Mouse (Mus musculus): ENCODE results near the gene Shisal1. TPM values are rescaled to one million over a fixed set of nuclear protein-coding genes. Genes with fewer than 3 reads are reported as not detected.

Gene Shisal1
- total and polyA plus RNA-seq, 3 experiments: 0.05 TPM; not detected in 2

- no peaks in the 10 kb centered on the region for H3K4me1 ChIP-seq (ENCODE audit: insufficient read depth, low read depth, low read length)
- DNase-seq (ENCODE audit: low spot score) (no peak), ATAC-seq (ENCODE audit: extremely low read depth, insufficient number of reproducible peaks, low FRiP score, poor library complexity, severe bottlenecking) (no peak)
- TF ChIP-seq POLR2AphosphoS5 (IDR thresholded peaks at IDR 0.05; ENCODE audit: insufficient replicate concordance, low read depth, low read length) (no peak), CTCF (IDR thresholded peaks at IDR 0.05; ENCODE audit: low read depth, low read length) (no peak), GATA1 (IDR thresholded peaks at IDR 0.05; ENCODE audit: borderline replicate concordance, low read length) (no peak), TAL1 (conservative IDR thresholded peaks at IDR 0.05; ENCODE audit: low read depth, low read length) (no peak), GATA2 (IDR thresholded peaks at IDR 0.05; ENCODE audit: borderline replicate concordance, low read depth, low read length) (no peak)
- H3K9me3 ChIP-seq (replicated peaks): peaks cover 94% of the 10 kb centered on the region
- no peaks in the 10 kb centered on the region for H3K27me3 ChIP-seq (ENCODE audit: insufficient read depth, low read length)
- no peaks in the 10 kb centered on the region for H3K36me3 ChIP-seq (replicated peaks)
- no peak overlapping the region for H3K4me3 ChIP-seq (ENCODE audit: low read depth, low read length)
Observed at GRCm38 (mm10) chr15:84440820-84441219, 6.1 kb downstream of the Shisal1 start.

GRCm38 (mm10) chr15:84433586-84434185 lies 13.2 kb downstream of the Shisal1 start:
- Histone ChIP-seq H3K4me3 (ENCODE audit: low read depth, low read length) (no peak overlapping the region), H3K4me1 (ENCODE audit: insufficient read depth, low read depth, low read length) (no peaks in the 10 kb centered on the region), H3K36me3 (replicated peaks) (no peaks in the 10 kb centered on the region), H3K27me3 (ENCODE audit: insufficient read depth, low read length) (no peaks in the 10 kb centered on the region), H3K9me3 (replicated peaks) (peaks cover 93% of the 10 kb centered on the region)
- ATAC-seq (ENCODE audit: extremely low read depth, insufficient number of reproducible peaks, low FRiP score, poor library complexity, severe bottlenecking) (no peak), DNase-seq (ENCODE audit: low spot score) (no peak)
- no peak for TF ChIP-seq TAL1 (conservative IDR thresholded peaks at IDR 0.05; ENCODE audit: low read depth, low read length)

DNA sequence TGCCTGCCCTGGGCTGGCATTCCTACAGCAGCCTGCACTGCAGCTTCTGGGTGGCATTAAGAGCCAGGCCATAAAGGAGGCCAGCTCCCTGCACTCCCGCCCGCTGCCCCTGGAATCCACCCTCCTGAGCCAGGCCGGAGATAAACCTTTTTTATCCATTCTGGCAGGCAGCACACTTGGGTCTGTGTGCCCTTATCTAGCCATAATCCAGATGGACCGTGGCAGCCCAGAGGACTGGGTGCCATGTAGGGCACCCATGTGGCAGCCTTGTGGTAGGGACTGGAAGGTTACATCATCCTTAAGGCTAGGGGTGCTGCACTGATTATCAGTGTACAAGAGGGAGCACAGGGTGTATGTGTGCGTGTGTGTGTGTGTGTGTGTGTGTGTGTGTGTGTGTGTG lies 16.4 kb downstream of the Shisal1 start:
- no peak for DNase-seq (ENCODE audit: low spot score)
- no peaks in the 10 kb centered on the region for H3K27me3 ChIP-seq (ENCODE audit: insufficient read depth, low read length)
- ATAC-seq (ENCODE audit: extremely low read depth, insufficient number of reproducible peaks, low FRiP score, poor library complexity, severe bottlenecking): no peak

DNA sequence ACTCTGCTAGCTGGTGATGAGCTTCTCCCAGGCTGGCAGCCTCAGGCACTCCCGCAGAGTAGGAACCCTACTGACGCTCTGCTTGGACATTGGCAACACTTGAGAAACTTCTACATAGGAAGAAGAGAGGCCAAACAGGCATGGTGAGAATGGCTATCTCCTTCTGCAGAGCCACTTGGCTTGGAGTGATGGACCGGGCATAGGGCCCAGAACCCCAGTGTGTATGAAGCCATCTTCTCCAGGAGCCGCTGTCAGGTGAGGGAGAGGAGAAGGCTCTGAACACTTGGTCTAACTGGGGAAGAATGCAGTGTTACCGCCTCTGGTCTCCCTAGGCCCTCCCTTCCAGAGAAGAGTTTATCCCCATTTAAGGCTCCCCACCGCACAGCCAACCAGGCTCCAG lies 19.3 kb downstream of the Shisal1 start:
- Histone ChIP-seq H3K9me3 (replicated peaks) (peaks cover 98% of the 10 kb centered on the region), H3K4me1 (ENCODE audit: insufficient read depth, low read depth, low read length) (no peaks in the 10 kb centered on the region), H3K36me3 (replicated peaks) (no peaks in the 10 kb centered on the region), H3K4me3 (ENCODE audit: low read depth, low read length) (peak overlapping the region; percentile 4; the same call in 1 of the 2 replicates), H3K27me3 (ENCODE audit: insufficient read depth, low read length) (no peaks in the 10 kb centered on the region)
- ATAC-seq (ENCODE audit: extremely low read depth, insufficient number of reproducible peaks, low FRiP score, poor library complexity, severe bottlenecking): no peak
- TF ChIP-seq CTCF (IDR thresholded peaks at IDR 0.05; ENCODE audit: low read depth, low read length) (no peak), GATA1 (IDR thresholded peaks at IDR 0.05; ENCODE audit: borderline replicate concordance, low read length) (no peak), TAL1 (conservative IDR thresholded peaks at IDR 0.05; ENCODE audit: low read depth, low read length) (no peak), GATA2 (IDR thresholded peaks at IDR 0.05; ENCODE audit: borderline replicate concordance, low read depth, low read length) (no peak), POLR2AphosphoS5 (IDR thresholded peaks at IDR 0.05; ENCODE audit: insufficient replicate concordance, low read depth, low read length) (no peak)
- DNase-seq (ENCODE audit: low spot score): no peak

More for the DNA sequence above, 16.4 kb downstream of the Shisal1 start:
- no peak for TF ChIP-seq TAL1 (conservative IDR thresholded peaks at IDR 0.05; ENCODE audit: low read depth, low read length)
- H3K36me3 ChIP-seq (replicated peaks): no peaks in the 10 kb centered on the region
- H3K9me3 ChIP-seq (replicated peaks): peaks cover 95% of the 10 kb centered on the region
- no peak overlapping the region for H3K4me3 ChIP-seq (ENCODE audit: low read depth, low read length)
- no peaks in the 10 kb centered on the region for H3K4me1 ChIP-seq (ENCODE audit: insufficient read depth, low read depth, low read length)

- H3K9me3 ChIP-seq (replicated peaks): peaks cover 98% of the 10 kb centered on the region
- H3K36me3 ChIP-seq (replicated peaks): no peaks in the 10 kb centered on the region
- DNase-seq (ENCODE audit: low spot score) (no peak), ATAC-seq (ENCODE audit: extremely low read depth, insufficient number of reproducible peaks, low FRiP score, poor library complexity, severe bottlenecking) (no peak)
- TF ChIP-seq GATA2 (IDR thresholded peaks at IDR 0.05; ENCODE audit: borderline replicate concordance, low read depth, low read length): no peak
- no peak for TF ChIP-seq TAL1 (conservative IDR thresholded peaks at IDR 0.05; ENCODE audit: low read depth, low read length)
- no peak for TF ChIP-seq GATA1 (IDR thresholded peaks at IDR 0.05; ENCODE audit: borderline replicate concordance, low read length)
- no peaks in the 10 kb centered on the region for H3K27me3 ChIP-seq (ENCODE audit: insufficient read depth, low read length)
- no peak overlapping the region for H3K4me3 ChIP-seq (ENCODE audit: low read depth, low read length)
- no peaks in the 10 kb centered on the region for H3K4me1 ChIP-seq (ENCODE audit: insufficient read depth, low read depth, low read length)
Observed at GRCm38 (mm10) chr15:84425733-84426132, 21.2 kb downstream of the Shisal1 start.

GRCm38 (mm10) chr15:84423781-84424180 lies 23.1 kb downstream of the Shisal1 start:
- H3K4me3 ChIP-seq (ENCODE audit: low read depth, low read length): no peak overlapping the region; the same call in 1 of the 2 replicates
- H3K27me3 ChIP-seq (ENCODE audit: insufficient read depth, low read length): no peaks in the 10 kb centered on the region
- peaks cover 98% of the 10 kb centered on the region for H3K9me3 ChIP-seq (replicated peaks)
- H3K4me1 ChIP-seq (ENCODE audit: insufficient read depth, low read depth, low read length): no peaks in the 10 kb centered on the region
- ATAC-seq (ENCODE audit: extremely low read depth, insufficient number of reproducible peaks, low FRiP score, poor library complexity, severe bottlenecking): no peak
- DNase-seq (ENCODE audit: low spot score): no peak
- H3K36me3 ChIP-seq (replicated peaks): no peaks in the 10 kb centered on the region
- no peak for TF ChIP-seq GATA2 (IDR thresholded peaks at IDR 0.05; ENCODE audit: borderline replicate concordance, low read depth, low read length)
- no peak for TF ChIP-seq POLR2AphosphoS5 (IDR thresholded peaks at IDR 0.05; ENCODE audit: insufficient replicate concordance, low read depth, low read length)
- TF ChIP-seq TAL1 (conservative IDR thresholded peaks at IDR 0.05; ENCODE audit: low read depth, low read length): no peak
- no peak for TF ChIP-seq CTCF (IDR thresholded peaks at IDR 0.05; ENCODE audit: low read depth, low read length)
- no peak for TF ChIP-seq GATA1 (IDR thresholded peaks at IDR 0.05; ENCODE audit: borderline replicate concordance, low read length)

DNA sequence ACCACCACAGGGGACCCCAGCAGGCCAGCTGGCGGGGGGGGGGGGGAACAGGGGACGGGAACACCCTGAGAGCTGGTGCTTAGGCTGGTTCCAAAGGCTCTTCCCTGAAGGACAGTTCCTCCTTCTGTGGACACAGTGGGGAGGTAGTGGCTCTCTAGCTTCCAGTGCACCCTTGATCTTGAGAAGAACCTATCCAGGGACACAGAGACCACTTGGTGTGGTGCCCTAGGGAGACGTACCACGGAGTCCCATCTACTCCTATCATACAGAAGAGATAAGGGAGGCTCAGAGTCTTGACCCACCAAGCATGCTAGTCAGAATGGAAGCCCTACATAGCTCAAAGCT lies 28.7 kb downstream of the Shisal1 start:
- Histone ChIP-seq H3K4me1 (ENCODE audit: insufficient read depth, low read depth, low read length) (no peaks in the 10 kb centered on the region), H3K9me3 (replicated peaks) (peaks cover 92% of the 10 kb centered on the region), H3K4me3 (ENCODE audit: low read depth, low read length) (no peak overlapping the region), H3K36me3 (replicated peaks) (no peaks in the 10 kb centered on the region), H3K27me3 (ENCODE audit: insufficient read depth, low read length) (no peaks in the 10 kb centered on the region)
- TF ChIP-seq GATA2 (IDR thresholded peaks at IDR 0.05; ENCODE audit: borderline replicate concordance, low read depth, low read length) (no peak), CTCF (IDR thresholded peaks at IDR 0.05; ENCODE audit: low read depth, low read length) (no peak), POLR2AphosphoS5 (IDR thresholded peaks at IDR 0.05; ENCODE audit: insufficient replicate concordance, low read depth, low read length) (no peak), TAL1 (conservative IDR thresholded peaks at IDR 0.05; ENCODE audit: low read depth, low read length) (no peak), GATA1 (IDR thresholded peaks at IDR 0.05; ENCODE audit: borderline replicate concordance, low read length) (no peak)
- DNase-seq (ENCODE audit: low spot score) (no peak), ATAC-seq (ENCODE audit: extremely low read depth, insufficient number of reproducible peaks, low FRiP score, poor library complexity, severe bottlenecking) (no peak)
